Mouse (Mus musculus) liver, postnatal 0 days (tissue): ENCODE results near the gene Gm13271.
A peak's percentile ranks its signal among the peaks of the same experiment; 100 is the strongest.
"Not testable (repeated sequence)": the region's sequence is repeated elsewhere in the genome, so short reads cannot be mapped to it uniquely, and the experiment has no call there.

ENCODE experiments used
- CTCF ChIP-seq: sonication (generic); IDR thresholded peaks from 2 replicates; pipeline ENCODE4 v1.5.1; 2016; ENCODE audit warnings: antibody characterized with exemption, low read depth
- EP300 ChIP-seq: IDR thresholded peaks from 2 replicates; pipeline ENCODE4 v1.6.1; 2016; ENCODE audit warnings: antibody characterized with exemption, low read depth, mild to moderate bottlenecking

GRCm38 (mm10) chr4:88782335-88782734 lies 27.7 kb downstream of the Gm13271 start:
- TF ChIP-seq CTCF: peak; percentile 26
- TF ChIP-seq EP300: not testable (repeated sequence)
